Mouse (Mus musculus) G1E (cell line): ENCODE results near the gene Eml1. TPM values are rescaled to one million over a fixed set of nuclear protein-coding genes. Genes with fewer than 3 reads are reported as not detected.

Source experiments
- ATAC-seq: 2 replicates; pipeline ENCODE4 v1.8.0; 2016; ENCODE audit warnings: mild to moderate bottlenecking; ENCODE audit not compliant: insufficient number of reproducible peaks, poor library complexity, low FRiP score, severe bottlenecking; ENCODE audit errors: extremely low read depth
- DNase-seq: peaks from one replicate; pipeline ENCODE4 v3.0.0; 2012; ENCODE audit warnings: low spot score
- H3K27me3 ChIP-seq: 2 replicates; pipeline ENCODE4 v1.6.1; 2012; ENCODE audit warnings: mild to moderate bottlenecking, low read length, inconsistent platforms; ENCODE audit not compliant: insufficient read depth
- H3K36me3 ChIP-seq: replicated peaks from 2 replicates; pipeline ENCODE3; 2012; ENCODE audit warnings: mild to moderate bottlenecking, inconsistent platforms
- H3K4me1 ChIP-seq: 2 replicates; pipeline ENCODE4 v1.6.1; 2012; ENCODE audit warnings: low read depth, low read length, inconsistent platforms, mixed read lengths; ENCODE audit not compliant: insufficient read depth
- H3K4me3 ChIP-seq: 2 replicates; pipeline ENCODE4 v1.5.1; 2012; ENCODE audit warnings: low read depth, mild to moderate bottlenecking, inconsistent platforms, low read length, moderate library complexity, mixed read lengths
- H3K9me3 ChIP-seq: replicated peaks from 2 replicates; pipeline ENCODE4 v1.6.1; 2012; ENCODE audit warnings: inconsistent platforms
- CTCF ChIP-seq: IDR thresholded peaks from 2 replicates; pipeline ENCODE4 v1.5.1; 2012; ENCODE audit warnings: low read depth, low read length, inconsistent platforms, mixed read lengths
- GATA1 ChIP-seq: IDR thresholded peaks from 2 replicates; pipeline ENCODE4 v1.6.1; 2012; ENCODE audit warnings: borderline replicate concordance, low read length, inconsistent platforms, mixed read lengths
- GATA2 ChIP-seq: IDR thresholded peaks from 2 replicates; pipeline ENCODE4 v1.6.1; 2012; ENCODE audit warnings: low read depth, low read length, inconsistent platforms, borderline replicate concordance
- POLR2AphosphoS5 ChIP-seq: IDR thresholded peaks from 2 replicates; pipeline ENCODE4 v1.6.1; 2012; ENCODE audit warnings: low read depth, low read length, inconsistent platforms; ENCODE audit not compliant: insufficient replicate concordance
- TAL1 ChIP-seq: conservative IDR thresholded peaks from 2 replicates; pipeline ENCODE4 v1.6.1; 2012; ENCODE audit warnings: low read depth, low read length, inconsistent platforms, mixed read lengths
- polyA plus RNA-seq: library from polyadenylated mRNA; stranded (reverse); fragments of >175 nt; gene quantifications from 2 replicates; pipeline ENCODE4 v1.2.3, GENCODE M21; 2012
- total RNA-seq, 2 experiments: library from RNA; stranded (forward) in 1 of 2; stranded (reverse) in 1 of 2; fragments of 200-1000 nt in 1 of 2; fragments of >200 nt in 1 of 2; fragmentation: Nextera tagmentation in 1 of 2; gene quantifications; 2 replicates each; pipeline ENCODE4 v1.2.3; 2014 to 2017

Gene Eml1
- total and polyA plus RNA-seq, 3 experiments, result 0.05 TPM; not detected in 2

DNA sequence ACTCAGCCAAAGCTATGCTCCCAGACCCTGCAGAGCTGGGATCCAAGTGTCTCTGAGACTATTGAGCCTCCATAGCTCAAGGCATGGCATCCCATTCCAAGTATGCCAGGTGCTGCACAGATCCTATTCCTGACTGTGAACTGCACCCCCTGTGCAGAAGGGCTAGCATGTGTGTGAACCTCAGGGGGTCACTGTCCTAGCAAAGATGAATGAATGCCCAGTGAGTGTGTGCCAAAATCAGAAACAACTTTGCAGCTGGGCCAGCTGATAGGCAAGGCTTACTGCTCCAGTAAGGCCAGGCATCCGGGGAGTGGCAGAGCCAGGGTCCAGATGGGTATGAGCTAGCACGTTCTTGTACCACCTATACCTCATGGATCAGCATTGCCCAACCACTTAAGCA is 76.0 kb downstream of the Eml1 start:
- no peaks in the 10 kb centered on the region for H3K27me3 ChIP-seq
- H3K9me3 ChIP-seq, result peaks cover 90% of the 10 kb centered on the region
- no peaks in the 10 kb centered on the region for H3K36me3 ChIP-seq
- TF ChIP-seq POLR2AphosphoS5 (no peak), GATA2 (no peak), GATA1 (no peak), CTCF (no peak), TAL1 (no peak)
- ATAC-seq, result no peak
- no peak for DNase-seq
- H3K4me3 ChIP-seq, result no peak overlapping the region
- no peaks in the 10 kb centered on the region for H3K4me1 ChIP-seq

DNA sequence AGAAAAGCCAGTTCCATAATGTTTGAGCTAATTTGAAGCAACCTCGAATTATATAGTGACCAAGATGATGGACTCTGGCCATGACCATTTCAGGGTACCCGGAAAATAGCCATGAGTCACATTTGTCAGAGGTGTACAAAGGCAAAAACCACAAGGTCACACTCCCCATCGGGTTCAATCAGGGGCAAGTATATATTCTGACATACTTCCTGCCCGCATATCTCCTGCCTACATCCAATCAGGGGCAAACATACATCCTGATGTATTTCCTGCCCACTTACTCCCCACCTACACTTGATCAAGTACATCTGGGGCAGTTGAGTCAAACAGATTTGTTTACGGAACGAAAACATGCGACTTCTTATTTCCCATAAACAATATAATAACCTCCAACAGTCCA is 77.6 kb downstream of the Eml1 start:
- Histone ChIP-seq H3K9me3 (peaks cover 93% of the 10 kb centered on the region), H3K36me3 (no peaks in the 10 kb centered on the region), H3K4me3 (no peak overlapping the region), H3K27me3 (no peaks in the 10 kb centered on the region), H3K4me1 (no peaks in the 10 kb centered on the region)
- TF ChIP-seq POLR2AphosphoS5 (no peak), CTCF (no peak), GATA1 (no peak), GATA2 (no peak), TAL1 (no peak)
- ATAC-seq, result no peak
- DNase-seq, result no peak

GRCm38 (mm10) chr12:108449935-108450334 is 79.2 kb downstream of the Eml1 start:
- TF ChIP-seq TAL1, result no peak
- no peak for TF ChIP-seq GATA1
- TF ChIP-seq GATA2, result no peak
- no peak for TF ChIP-seq CTCF
- no peak for TF ChIP-seq POLR2AphosphoS5
- ATAC-seq, result no peak
- Histone ChIP-seq H3K4me3 (no peak overlapping the region), H3K4me1 (no peaks in the 10 kb centered on the region), H3K27me3 (no peaks in the 10 kb centered on the region), H3K9me3 (peaks cover 89% of the 10 kb centered on the region), H3K36me3 (no peaks in the 10 kb centered on the region)
- DNase-seq, result no peak

GRCm38 (mm10) chr12:108450546-108450945 is 79.8 kb downstream of the Eml1 start:
- no peaks in the 10 kb centered on the region for H3K27me3 ChIP-seq
- no peaks in the 10 kb centered on the region for H3K36me3 ChIP-seq
- no peak for ATAC-seq
- no peaks in the 10 kb centered on the region for H3K4me1 ChIP-seq
- no peak for TF ChIP-seq TAL1
- no peak for TF ChIP-seq GATA1
- TF ChIP-seq POLR2AphosphoS5, result no peak
- TF ChIP-seq CTCF, result no peak
- no peak for TF ChIP-seq GATA2
- no peak for DNase-seq
- H3K4me3 ChIP-seq, result no peak overlapping the region
- peaks cover 91% of the 10 kb centered on the region for H3K9me3 ChIP-seq

- H3K9me3 ChIP-seq, result peaks cover 92% of the 10 kb centered on the region
- TF ChIP-seq GATA1, result no peak
- no peak for TF ChIP-seq GATA2
- TF ChIP-seq POLR2AphosphoS5, result no peak
- no peak for TF ChIP-seq TAL1
- no peak for TF ChIP-seq CTCF
- DNase-seq (no peak), ATAC-seq (no peak)
- H3K4me1 ChIP-seq, result no peaks in the 10 kb centered on the region
- no peak overlapping the region; the same call in 1 of the 2 replicates for H3K4me3 ChIP-seq
- H3K36me3 ChIP-seq, result no peaks in the 10 kb centered on the region
- H3K27me3 ChIP-seq, result no peaks in the 10 kb centered on the region
Observed at GRCm38 (mm10) chr12:108452151-108452874, 81.6 kb downstream of the Eml1 start.

DNA sequence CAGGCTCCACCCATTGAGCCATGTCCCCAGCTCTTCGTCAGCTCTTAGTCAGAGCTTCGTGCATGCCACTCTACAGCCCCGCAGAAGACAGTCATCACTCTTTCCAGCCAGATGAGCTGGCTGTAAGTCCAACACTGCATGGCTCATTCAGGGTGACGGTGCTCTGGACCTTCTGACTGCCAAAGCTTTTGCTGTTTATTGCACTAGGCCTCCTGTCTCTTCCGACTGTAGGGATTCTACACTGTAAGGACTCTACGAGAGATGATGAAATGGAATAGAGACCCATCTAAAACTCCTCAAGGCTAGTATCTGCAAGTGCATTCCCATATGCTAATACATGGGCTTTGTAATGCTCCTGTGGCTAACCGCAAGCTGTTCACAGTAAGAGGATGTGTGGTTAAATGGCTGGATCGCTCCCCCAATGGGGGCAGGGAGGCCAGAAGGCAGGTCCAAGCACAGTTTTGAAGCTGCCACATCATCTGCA is 82.8 kb downstream of the Eml1 start:
- H3K9me3 ChIP-seq, result peaks cover 91% of the 10 kb centered on the region
- TF ChIP-seq GATA2 (no peak), TAL1 (no peak), POLR2AphosphoS5 (no peak), CTCF (no peak), GATA1 (no peak)
- H3K36me3 ChIP-seq, result no peaks in the 10 kb centered on the region
- no peaks in the 10 kb centered on the region for H3K27me3 ChIP-seq
- ATAC-seq (no peak), DNase-seq (no peak)
- H3K4me1 ChIP-seq, result no peaks in the 10 kb centered on the region
- H3K4me3 ChIP-seq, result no peak overlapping the region
